Mouse (Mus musculus): Measurements from ENCODE around the gene Specc1.

DNA sequence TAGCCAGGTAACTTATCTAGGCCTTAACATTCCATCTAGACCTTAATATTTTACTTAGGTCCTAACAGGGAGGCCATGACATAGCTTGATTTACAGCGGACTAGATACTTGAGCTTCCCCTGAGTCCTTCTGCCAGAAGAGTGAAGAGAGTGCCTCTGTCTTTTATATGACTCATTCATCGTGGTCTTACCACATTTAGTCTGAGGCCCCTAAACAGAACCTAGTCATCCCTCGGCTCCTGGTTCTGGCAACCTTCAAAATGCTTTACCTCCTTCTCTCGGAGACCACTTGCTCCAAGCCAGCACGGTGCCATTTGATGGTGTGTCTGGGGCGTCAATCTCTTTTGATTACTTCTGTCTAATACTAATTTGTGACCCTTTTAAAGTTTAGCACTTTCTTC lies 133.8 kb downstream of the Specc1 start:
- TF ChIP-seq MAFK (IDR thresholded peaks at IDR 0.05; ENCODE audit: insufficient read depth, low read depth, low read length) (no peak), HCFC1 (IDR thresholded peaks at IDR 0.05; ENCODE audit: borderline replicate concordance, insufficient read depth, low read length) (no peak), ZNF384 (IDR thresholded peaks at IDR 0.05; ENCODE audit: low read depth, low read length) (no peak)
